Mouse (Mus musculus) liver, embryonic 12.5 days (tissue): ENCODE results near the gene Auts2. TPM values are rescaled to one million over a fixed set of nuclear protein-coding genes. Genes with fewer than 3 reads are reported as not detected.

ENCODE experiments used
- ATAC-seq: fragments of 200-750 bp; cut with Nextera tagmentation; 2 replicates; pipeline ENCODE4 v1.8.0; 2017; ENCODE audit warnings: moderate number of reproducible peaks, mild to moderate bottlenecking, moderate library complexity
- H3K27ac ChIP-seq: fragments of 300-500 bp; sonication (generic); 2 replicates; pipeline ENCODE4 v1.5.1; 2016; ENCODE audit warnings: mild to moderate bottlenecking
- H3K27me3 ChIP-seq: fragments of 300-500 bp; sonication (generic); replicated peaks from 2 replicates; pipeline ENCODE4 v1.6.1; 2016; ENCODE audit warnings: mild to moderate bottlenecking, moderate library complexity
- H3K36me3 ChIP-seq: fragments of 300-500 bp; sonication (generic); 2 replicates; pipeline ENCODE4 v1.6.1; 2016; ENCODE audit warnings: mild to moderate bottlenecking, moderate library complexity
- H3K4me1 ChIP-seq: fragments of 300-500 bp; sonication (generic); 2 replicates; pipeline ENCODE4 v1.6.1; 2016
- H3K4me2 ChIP-seq: fragments of 300-500 bp; sonication (generic); 2 replicates; pipeline ENCODE4 v1.6.1; 2016; ENCODE audit warnings: mild to moderate bottlenecking, moderate library complexity
- H3K4me3 ChIP-seq: fragments of 300-500 bp; sonication (generic); 2 replicates; pipeline ENCODE4 v1.5.1; 2016; ENCODE audit warnings: mild to moderate bottlenecking, moderate library complexity
- H3K9ac ChIP-seq: fragments of 300-500 bp; sonication (generic); 2 replicates; pipeline ENCODE4 v1.6.1; 2016; ENCODE audit warnings: mild to moderate bottlenecking, moderate library complexity
- H3K9me3 ChIP-seq: fragments of 300-500 bp; sonication (generic); replicated peaks from 2 replicates; pipeline ENCODE4 v1.6.1; 2016; ENCODE audit warnings: mild to moderate bottlenecking, moderate library complexity
- WGBS: fragments of 180-500 bp; shearing (Covaris S2); methylation state at CpG from one replicate; pipeline ENCODE4 v1.1.7; 2016; ENCODE audit not compliant: insufficient replicate concordance; 5-methylcytosine and 5-hydroxymethylcytosine counted together
- polyA plus RNA-seq: library from polyadenylated mRNA; unstranded; fragments of >200 nt; fragmentation: Nextera tagmentation; extraction: Ambion mirVana; gene quantifications from 2 replicates; pipeline ENCODE4 v1.2.1, GENCODE M21; 2016

Gene Auts2
- polyA plus RNA-seq, 1 experiment from 2014 or later, result 4.4 TPM

GRCm38 (mm10) chr5:132324246-132324883 is 218.8 kb downstream of the Auts2 start:
- H3K4me3 ChIP-seq, result no peak overlapping the region
- H3K36me3 ChIP-seq, result no peaks in the 10 kb centered on the region
- H3K4me1 ChIP-seq, result no peaks in the 10 kb centered on the region
- no peaks in the 10 kb centered on the region for H3K27me3 ChIP-seq
- no peak overlapping the region for H3K27ac ChIP-seq
- ATAC-seq, result no peak
- no peaks in the 10 kb centered on the region for H3K9me3 ChIP-seq
- WGBS, result 63% methylated on average over 6 of the region's 6 CpGs
- H3K9ac ChIP-seq, result no peak overlapping the region
- H3K4me2 ChIP-seq, result no peak overlapping the region

DNA sequence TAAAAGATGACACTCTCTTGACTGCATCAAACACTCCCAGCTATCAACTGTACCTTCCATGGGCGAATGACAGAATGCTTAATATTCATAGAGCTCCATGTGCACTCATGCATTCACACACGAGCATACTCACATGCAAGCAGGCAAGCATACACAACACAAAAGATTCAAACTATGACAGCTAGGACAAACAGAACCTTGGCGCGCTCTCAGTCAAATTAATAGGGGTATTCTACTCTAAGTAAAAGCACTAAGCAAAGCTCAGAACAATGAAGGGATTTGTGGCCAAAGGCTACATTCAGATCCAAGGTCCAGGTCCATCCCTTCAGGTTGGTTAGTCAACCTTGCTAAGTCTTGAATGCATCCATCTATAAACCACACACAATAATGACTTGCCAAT is 219.5 kb downstream of the Auts2 start:
- WGBS, result 66% methylated on average over 4 of the region's 4 CpGs
- no peaks in the 10 kb centered on the region for H3K9me3 ChIP-seq
- H3K9ac ChIP-seq, result no peak overlapping the region
- no peak for ATAC-seq
- H3K4me1 ChIP-seq, result no peaks in the 10 kb centered on the region
- H3K27ac ChIP-seq, result no peak overlapping the region
- no peaks in the 10 kb centered on the region for H3K36me3 ChIP-seq
- no peak overlapping the region for H3K4me2 ChIP-seq
- no peaks in the 10 kb centered on the region for H3K27me3 ChIP-seq
- no peak overlapping the region for H3K4me3 ChIP-seq

DNA sequence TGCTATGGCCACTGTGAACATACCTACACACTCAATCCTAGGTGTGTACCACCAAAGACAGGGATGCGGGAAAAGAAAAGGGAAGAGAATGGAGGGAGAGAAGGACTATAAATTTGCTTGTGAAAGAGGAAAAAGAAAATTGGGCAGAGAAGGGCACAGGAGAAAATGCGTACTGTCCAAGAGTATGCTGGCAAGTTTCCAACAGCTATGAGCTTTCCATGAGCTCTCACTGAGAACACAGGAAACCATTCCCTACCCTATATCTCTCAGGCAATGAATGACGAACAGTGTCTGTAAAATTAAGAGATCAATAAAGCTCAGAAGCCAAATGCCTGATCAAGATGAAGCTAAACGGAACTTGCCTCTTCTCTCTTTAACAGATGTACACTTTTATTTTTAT is 220.2 kb downstream of the Auts2 start:
- H3K9me3 ChIP-seq, result no peaks in the 10 kb centered on the region
- H3K27ac ChIP-seq, result no peak overlapping the region
- 63% methylated on average over 4 of the region's 4 CpGs for WGBS
- H3K4me3 ChIP-seq, result no peak overlapping the region
- H3K4me1 ChIP-seq, result no peaks in the 10 kb centered on the region
- no peaks in the 10 kb centered on the region for H3K27me3 ChIP-seq
- no peak overlapping the region for H3K9ac ChIP-seq
- no peaks in the 10 kb centered on the region for H3K36me3 ChIP-seq
- ATAC-seq, result no peak
- no peak overlapping the region for H3K4me2 ChIP-seq

GRCm38 (mm10) chr5:132318026-132318765 is 224.9 kb downstream of the Auts2 start:
- H3K27me3 ChIP-seq, result no peaks in the 10 kb centered on the region
- H3K27ac ChIP-seq, result no peak overlapping the region
- H3K4me3 ChIP-seq, result no peak overlapping the region
- no peak for ATAC-seq
- no peaks in the 10 kb centered on the region for H3K4me1 ChIP-seq
- H3K4me2 ChIP-seq, result no peak overlapping the region
- H3K36me3 ChIP-seq, result no peaks in the 10 kb centered on the region
- 64% methylated on average over 9 of the region's 9 CpGs for WGBS
- H3K9me3 ChIP-seq, result no peaks in the 10 kb centered on the region
- H3K9ac ChIP-seq, result no peak overlapping the region

- ATAC-seq, result no peak
- H3K27ac ChIP-seq, result no peak overlapping the region
- H3K9ac ChIP-seq, result no peak overlapping the region
- no peak overlapping the region for H3K4me3 ChIP-seq
- 63% methylated on average over 6 of the region's 6 CpGs for WGBS
- H3K9me3 ChIP-seq, result no peaks in the 10 kb centered on the region
- H3K4me1 ChIP-seq, result no peaks in the 10 kb centered on the region
- H3K4me2 ChIP-seq, result no peak overlapping the region
- no peaks in the 10 kb centered on the region for H3K27me3 ChIP-seq
- H3K36me3 ChIP-seq, result no peaks in the 10 kb centered on the region
These were observed 226.2 kb downstream of the Auts2 start for GRCm38 (mm10) chr5:132316897-132317296.

GRCm38 (mm10) chr5:132314300-132314699 is 228.8 kb downstream of the Auts2 start:
- Histone ChIP-seq H3K27ac (no peak overlapping the region), H3K4me2 (no peak overlapping the region), H3K36me3 (no peaks in the 10 kb centered on the region), H3K9ac (no peak overlapping the region), H3K4me3 (no peak overlapping the region), H3K27me3 (no peaks in the 10 kb centered on the region), H3K9me3 (no peaks in the 10 kb centered on the region), H3K4me1 (no peaks in the 10 kb centered on the region)
- WGBS, result 79% methylated on average over 5 of the region's 5 CpGs
- ATAC-seq, result no peak

DNA sequence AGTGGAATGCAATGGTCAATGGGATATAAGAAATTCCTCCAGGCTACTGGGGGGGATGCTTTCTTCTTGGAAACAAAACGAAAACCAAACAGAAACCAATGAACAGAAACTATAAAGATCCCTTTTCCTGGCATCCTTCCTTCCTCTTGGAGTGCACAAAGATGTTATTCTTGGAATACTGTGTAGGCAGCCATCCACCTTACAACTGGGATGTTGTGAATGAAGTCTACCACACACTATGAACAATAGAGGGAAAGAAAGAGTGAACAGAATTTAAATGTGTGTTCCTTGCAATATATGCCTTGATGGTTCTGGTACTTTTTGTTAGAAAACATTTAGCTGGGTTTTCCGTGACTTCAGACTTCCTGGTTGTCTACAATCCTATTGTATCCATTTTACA is 236.1 kb downstream of the Auts2 start:
- no peaks in the 10 kb centered on the region for H3K27me3 ChIP-seq
- H3K27ac ChIP-seq, result no peak overlapping the region
- no peaks in the 10 kb centered on the region for H3K9me3 ChIP-seq
- H3K9ac ChIP-seq, result no peak overlapping the region
- no peak for ATAC-seq
- H3K4me1 ChIP-seq, result no peaks in the 10 kb centered on the region; the same call in 1 of the 2 replicates
- no peak overlapping the region for H3K4me2 ChIP-seq
- no peaks in the 10 kb centered on the region for H3K36me3 ChIP-seq
- 56% methylated on average over 2 of the region's 2 CpGs for WGBS
- no peak overlapping the region for H3K4me3 ChIP-seq

DNA sequence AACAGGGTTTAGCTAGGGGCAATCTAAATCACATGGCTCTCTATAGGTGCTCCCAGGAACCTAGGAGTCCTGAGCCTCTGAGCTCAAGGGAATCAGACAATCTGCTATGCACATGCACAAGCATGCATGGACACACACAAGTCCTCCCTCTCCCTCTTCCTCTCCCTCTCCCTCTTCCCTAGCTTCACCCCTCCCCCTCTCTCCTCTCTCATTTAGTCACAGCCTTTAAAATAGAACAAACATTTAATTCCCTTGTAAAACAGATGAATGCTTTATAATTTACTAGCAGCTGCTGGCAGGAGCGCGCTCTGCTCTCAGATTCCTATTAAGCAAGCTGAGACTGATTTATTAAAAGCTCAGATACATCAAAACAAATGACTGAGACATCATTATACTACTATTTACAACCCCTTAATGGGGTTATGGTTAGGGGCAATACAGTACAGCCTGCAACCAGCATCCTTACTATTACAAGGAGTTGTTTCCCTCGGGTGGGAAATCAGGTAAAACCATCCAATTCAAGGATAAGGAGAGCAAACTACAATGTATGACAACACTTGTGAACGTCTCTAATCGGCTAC is 237.7 kb downstream of the Auts2 start:
- Histone ChIP-seq H3K4me1 (no peaks in the 10 kb centered on the region; the same call in 1 of the 2 replicates), H3K4me3 (no peak overlapping the region), H3K27me3 (no peaks in the 10 kb centered on the region), H3K9me3 (no peaks in the 10 kb centered on the region), H3K4me2 (no peak overlapping the region), H3K36me3 (no peaks in the 10 kb centered on the region), H3K27ac (no peak overlapping the region), H3K9ac (no peak overlapping the region)
- ATAC-seq, result no peak
- 65% methylated on average over 5 of the region's 5 CpGs for WGBS

DNA sequence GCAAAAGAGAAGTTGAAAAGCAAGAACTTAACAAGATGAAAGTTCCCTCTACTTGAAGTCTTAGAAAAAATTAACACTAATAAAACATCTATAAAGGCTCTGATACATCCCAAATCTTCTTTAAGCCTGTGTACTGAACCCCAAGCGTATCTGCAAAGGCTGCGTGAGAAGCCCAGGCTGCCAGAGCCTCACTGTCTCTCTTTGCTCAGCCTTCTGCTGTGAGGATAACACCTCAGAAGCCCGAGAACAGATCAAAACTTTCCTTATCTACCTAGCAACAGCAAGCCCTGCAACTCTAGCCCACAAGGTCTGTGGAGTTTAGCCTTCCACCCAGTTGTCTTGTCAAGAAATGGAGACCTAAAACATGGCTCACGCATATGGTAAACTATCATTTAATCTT is 240.4 kb downstream of the Auts2 start:
- no peak overlapping the region for H3K4me2 ChIP-seq
- no peaks in the 10 kb centered on the region for H3K27me3 ChIP-seq
- no peaks in the 10 kb centered on the region for H3K36me3 ChIP-seq
- no peak overlapping the region for H3K9ac ChIP-seq
- H3K9me3 ChIP-seq, result no peaks in the 10 kb centered on the region
- peak; percentile 30; the same call in 1 of the 2 replicates for ATAC-seq
- H3K4me1 ChIP-seq, result no peaks in the 10 kb centered on the region; the same call in 1 of the 2 replicates
- no peak overlapping the region for H3K4me3 ChIP-seq
- WGBS, result 44% methylated on average over 4 of the region's 4 CpGs
- no peak overlapping the region for H3K27ac ChIP-seq

DNA sequence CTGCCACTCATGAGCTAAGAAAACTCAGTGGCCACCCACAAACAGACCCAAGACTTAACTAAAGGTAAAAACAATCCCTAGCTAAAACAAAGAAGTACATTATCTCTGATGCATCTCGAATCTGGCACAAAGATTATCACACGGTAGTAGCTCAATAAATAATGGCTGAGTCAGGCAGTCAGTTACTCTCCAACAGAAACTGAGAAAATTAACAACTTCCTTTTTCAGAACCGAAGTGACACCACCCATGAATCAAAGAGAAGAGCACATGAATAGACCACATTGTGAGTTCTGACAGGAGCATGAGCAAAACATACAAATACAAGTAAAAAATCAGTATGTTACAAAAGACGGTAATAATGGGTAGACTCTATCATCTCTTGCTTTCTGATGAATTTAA is 242.3 kb downstream of the Auts2 start:
- no peak overlapping the region for H3K4me3 ChIP-seq
- H3K9ac ChIP-seq, result no peak overlapping the region
- no peaks in the 10 kb centered on the region for H3K27me3 ChIP-seq
- no peaks in the 10 kb centered on the region for H3K36me3 ChIP-seq
- H3K27ac ChIP-seq, result no peak overlapping the region
- no peak overlapping the region for H3K4me2 ChIP-seq
- 33% methylated on average over 4 of the region's 4 CpGs for WGBS
- no peaks in the 10 kb centered on the region; the same call in 1 of the 2 replicates for H3K4me1 ChIP-seq
- no peaks in the 10 kb centered on the region for H3K9me3 ChIP-seq
- ATAC-seq, result no peak

DNA sequence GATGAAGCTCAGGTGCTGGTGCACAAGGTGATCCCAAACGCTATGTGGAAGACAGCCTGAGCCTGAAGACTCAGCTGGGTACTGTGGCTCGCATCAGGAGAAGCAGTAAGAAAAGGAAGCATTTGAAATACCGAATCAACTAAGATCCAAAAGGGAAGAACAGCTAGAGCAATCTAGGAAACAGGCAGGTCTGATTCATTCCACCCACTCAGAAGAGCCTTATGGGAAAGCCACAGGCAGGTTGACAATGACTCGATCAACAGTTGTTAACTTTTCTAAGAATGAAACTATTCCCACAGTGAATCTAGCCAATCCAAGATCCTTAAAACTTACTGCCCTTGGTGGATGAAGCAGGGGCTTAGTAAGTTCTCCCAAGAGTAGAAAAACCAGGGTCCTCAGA is 243.4 kb downstream of the Auts2 start:
- no peak for ATAC-seq
- 67% methylated on average over 4 of the region's 4 CpGs for WGBS
- H3K9me3 ChIP-seq, result no peaks in the 10 kb centered on the region

GRCm38 (mm10) chr5:132298996-132299395 is 244.1 kb downstream of the Auts2 start:
- no peak for ATAC-seq
- no peaks in the 10 kb centered on the region for H3K9me3 ChIP-seq
- H3K9ac ChIP-seq, result no peak overlapping the region
- H3K27me3 ChIP-seq, result no peaks in the 10 kb centered on the region
- no peak overlapping the region for H3K4me3 ChIP-seq
- no peaks in the 10 kb centered on the region for H3K36me3 ChIP-seq
- no peaks in the 10 kb centered on the region for H3K4me1 ChIP-seq
- H3K4me2 ChIP-seq, result no peak overlapping the region
- H3K27ac ChIP-seq, result no peak overlapping the region

More for the DNA sequence above, 243.4 kb downstream of the Auts2 start:
- H3K9ac ChIP-seq, result no peak overlapping the region
- no peak overlapping the region for H3K27ac ChIP-seq
- H3K27me3 ChIP-seq, result no peaks in the 10 kb centered on the region
- no peak overlapping the region for H3K4me3 ChIP-seq
- no peak overlapping the region for H3K4me2 ChIP-seq
- no peaks in the 10 kb centered on the region for H3K36me3 ChIP-seq
- no peaks in the 10 kb centered on the region for H3K4me1 ChIP-seq
